Mouse (Mus musculus): ENCODE data around the gene Bahd1. TPM values are rescaled to one million over a fixed set of nuclear protein-coding genes. Genes with fewer than 3 reads are reported as not detected.

Gene Bahd1
- polyA plus RNA-seq, 1 experiment from 2014 or later = 5.4 TPM

DNA sequence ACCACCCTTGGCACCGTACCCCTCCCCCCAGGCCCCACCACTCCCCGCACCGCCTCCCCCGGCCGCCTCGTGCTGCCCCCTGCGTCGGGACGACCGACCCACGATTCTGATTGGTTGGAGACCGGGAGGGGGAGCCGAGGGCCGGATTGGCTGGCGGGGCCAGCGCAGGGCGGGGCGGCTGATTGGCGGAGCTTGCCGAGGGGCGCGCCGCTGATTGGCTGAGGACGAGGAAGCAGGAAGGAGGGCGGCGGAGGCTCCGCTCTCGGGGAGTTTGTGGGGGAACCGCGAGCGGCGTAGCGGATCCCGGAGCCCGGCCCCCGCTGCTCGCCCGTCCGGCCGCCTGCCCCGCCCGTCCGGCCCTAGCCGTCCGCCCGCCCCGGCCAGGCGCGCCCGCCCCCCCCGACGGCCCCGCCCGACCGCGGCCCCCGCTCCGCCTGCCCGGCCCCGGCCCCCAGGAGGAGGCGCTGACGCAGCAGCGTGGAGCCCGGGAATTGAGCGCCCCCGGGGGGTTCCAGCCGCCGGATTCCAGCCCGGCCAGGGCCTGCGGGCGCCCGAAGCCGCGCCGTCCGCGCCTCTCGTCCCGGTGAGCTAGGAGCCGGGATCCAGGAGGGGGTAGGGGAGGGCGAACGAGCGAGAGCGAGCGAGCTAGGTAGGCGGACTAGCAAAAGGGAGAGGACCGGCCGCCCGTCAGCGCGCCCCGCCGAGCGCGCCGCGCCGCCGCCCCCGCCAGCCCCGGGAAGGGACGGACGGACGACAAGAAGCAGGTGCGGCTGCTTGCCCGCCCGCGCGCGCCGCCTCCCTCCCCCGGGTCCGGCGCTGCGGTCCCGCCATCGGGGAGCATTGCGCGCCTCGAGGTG is 1.2 kb downstream of the Bahd1 start:
- Histone ChIP-seq H3K27ac (replicated peaks) (peak overlapping the region; percentile 93), H3K4me3 (peak overlapping the region; percentile 92), H3K9ac (peak overlapping the region; percentile 95), H3K4me2 (peak overlapping the region; percentile 97), H3K36me3 (no peaks in the 10 kb centered on the region), H3K4me1 (replicated peaks) (peaks cover 75% of the 10 kb centered on the region), H3K27me3 (peaks cover 42% of the 10 kb centered on the region), H3K9me3 (no peaks in the 10 kb centered on the region)
- peak; percentile 91 for ATAC-seq (ENCODE audit: low read depth)
- WGBS = under 1% methylated on average over 96 of the region's 120 CpGs

GRCm38 (mm10) chr2:118902051-118903025 is 2.2 kb downstream of the Bahd1 start:
- peak; percentile 13; the same call in 1 of the 2 replicates for ATAC-seq (ENCODE audit: low read depth)
- peak overlapping the region; percentile 95 for H3K9ac ChIP-seq
- H3K4me2 ChIP-seq = peak overlapping the region; percentile 97
- H3K27me3 ChIP-seq = peaks cover 32% of the 10 kb centered on the region
- H3K9me3 ChIP-seq = no peaks in the 10 kb centered on the region
- under 1% methylated on average over 64 of the region's 106 CpGs for WGBS
- H3K4me3 ChIP-seq = peak overlapping the region; percentile 92
- no peaks in the 10 kb centered on the region for H3K36me3 ChIP-seq
- peak overlapping the region; percentile 93 for H3K27ac ChIP-seq (replicated peaks)
- H3K4me1 ChIP-seq (replicated peaks) = peaks cover 66% of the 10 kb centered on the region

GRCm38 (mm10) chr2:118903333-118903741 is 3.2 kb downstream of the Bahd1 start:
- Histone ChIP-seq H3K4me3 (peak overlapping the region; percentile 92), H3K4me1 (replicated peaks) (peaks cover 57% of the 10 kb centered on the region), H3K9me3 (no peaks in the 10 kb centered on the region), H3K4me2 (peak overlapping the region; percentile 97), H3K36me3 (no peaks in the 10 kb centered on the region), H3K27me3 (peaks cover 22% of the 10 kb centered on the region), H3K27ac (replicated peaks) (no peak overlapping the region; the same call in 1 of the 2 replicates), H3K9ac (peak overlapping the region; percentile 95)
- no peak for ATAC-seq (ENCODE audit: low read depth)
- 12% methylated on average over 10 of the region's 10 CpGs for WGBS

DNA sequence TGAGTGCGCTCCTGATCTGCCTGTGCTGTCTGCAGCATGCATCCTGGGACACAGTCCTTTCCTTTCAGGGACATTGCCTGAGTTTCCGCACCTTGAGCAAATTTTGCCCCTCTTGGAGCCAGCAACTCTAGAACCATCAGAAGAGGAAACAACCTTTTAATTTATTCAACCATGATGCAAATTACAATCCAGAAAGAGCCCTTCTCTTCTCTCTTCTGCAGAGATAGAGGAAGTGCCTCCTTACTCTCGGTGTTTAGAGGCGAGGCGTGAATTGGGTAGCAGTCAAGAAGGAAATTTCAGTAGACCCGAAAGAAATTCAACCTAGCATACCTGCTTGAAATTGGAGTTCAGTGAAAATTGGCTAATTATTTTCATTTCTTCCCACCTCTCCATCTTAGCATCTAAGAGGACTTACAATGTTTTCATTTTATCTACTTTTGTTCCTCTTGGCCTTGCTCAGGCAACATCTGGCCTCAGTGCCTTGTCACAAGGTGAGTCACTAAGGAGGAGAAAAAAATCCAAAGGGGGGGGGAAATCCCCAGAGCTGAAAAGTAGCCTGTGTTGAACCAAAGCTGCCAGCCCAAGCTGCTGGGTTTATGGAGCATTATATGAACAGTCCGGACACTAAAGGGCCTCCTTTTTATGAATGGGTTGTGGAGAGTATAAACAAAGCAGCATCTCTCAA is 5.4 kb downstream of the Bahd1 start:
- Histone ChIP-seq H3K4me3 (no peak overlapping the region), H3K9me3 (no peaks in the 10 kb centered on the region), H3K27me3 (peaks cover 1% of the 10 kb centered on the region; the same call in 1 of the 2 replicates), H3K4me2 (no peak overlapping the region), H3K9ac (no peak overlapping the region), H3K4me1 (replicated peaks) (peaks cover 60% of the 10 kb centered on the region), H3K36me3 (no peaks in the 10 kb centered on the region), H3K27ac (replicated peaks) (no peak overlapping the region)
- no peak for ATAC-seq (ENCODE audit: low read depth)
- whole genome bisulfite sequencing = 80% methylated on average over 7 of the region's 7 CpGs

- Histone ChIP-seq H3K4me1 (replicated peaks) (peaks cover 57% of the 10 kb centered on the region), H3K27ac (replicated peaks) (no peak overlapping the region), H3K9me3 (no peaks in the 10 kb centered on the region), H3K36me3 (no peaks in the 10 kb centered on the region), H3K4me2 (no peak overlapping the region), H3K9ac (no peak overlapping the region), H3K4me3 (no peak overlapping the region), H3K27me3 (no peaks in the 10 kb centered on the region)
- 78% methylated on average over 5 of the region's 5 CpGs for WGBS
- no peak for ATAC-seq (ENCODE audit: low read depth)
Observed at GRCm38 (mm10) chr2:118906118-118906492, 5.9 kb downstream of the Bahd1 start.

GRCm38 (mm10) chr2:118907781-118908180 is 7.6 kb downstream of the Bahd1 start:
- ATAC-seq (ENCODE audit: low read depth) = no peak
- 92% methylated on average over 3 of the region's 3 CpGs for WGBS
- Histone ChIP-seq H3K4me2 (no peak overlapping the region), H3K27me3 (no peaks in the 10 kb centered on the region), H3K27ac (replicated peaks) (no peak overlapping the region), H3K9me3 (no peaks in the 10 kb centered on the region), H3K9ac (no peak overlapping the region), H3K4me1 (replicated peaks) (peaks cover 65% of the 10 kb centered on the region), H3K36me3 (no peaks in the 10 kb centered on the region), H3K4me3 (no peak overlapping the region)

DNA sequence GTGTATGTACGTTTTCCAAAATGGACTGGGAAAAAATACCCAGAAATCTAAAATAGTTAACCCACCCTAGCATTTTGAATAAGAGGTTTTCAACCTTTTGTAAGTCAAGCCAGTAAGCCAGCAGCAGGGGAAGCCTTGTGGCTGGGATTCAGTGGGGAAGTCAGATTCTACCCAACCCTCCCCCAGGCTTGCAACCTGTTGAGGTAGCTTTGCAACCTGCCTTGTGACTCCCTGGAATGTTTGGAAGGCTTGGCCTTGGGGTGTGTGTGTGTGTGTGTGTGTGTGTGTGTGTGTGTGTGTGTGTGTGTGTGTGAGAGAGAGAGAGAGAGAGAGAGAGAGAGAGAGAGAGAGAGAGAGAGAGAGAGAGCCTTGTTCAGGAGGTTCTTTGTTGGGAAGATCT is 9.0 kb downstream of the Bahd1 start:
- Histone ChIP-seq H3K27me3 (no peaks in the 10 kb centered on the region), H3K9me3 (no peaks in the 10 kb centered on the region), H3K4me2 (no peak overlapping the region), H3K36me3 (no peaks in the 10 kb centered on the region), H3K9ac (no peak overlapping the region), H3K27ac (replicated peaks) (no peak overlapping the region), H3K4me3 (no peak overlapping the region), H3K4me1 (replicated peaks) (peaks cover 65% of the 10 kb centered on the region)
- no peak for ATAC-seq (ENCODE audit: low read depth)
- 66% methylated on average over 1 of the region's 1 CpGs for WGBS

DNA sequence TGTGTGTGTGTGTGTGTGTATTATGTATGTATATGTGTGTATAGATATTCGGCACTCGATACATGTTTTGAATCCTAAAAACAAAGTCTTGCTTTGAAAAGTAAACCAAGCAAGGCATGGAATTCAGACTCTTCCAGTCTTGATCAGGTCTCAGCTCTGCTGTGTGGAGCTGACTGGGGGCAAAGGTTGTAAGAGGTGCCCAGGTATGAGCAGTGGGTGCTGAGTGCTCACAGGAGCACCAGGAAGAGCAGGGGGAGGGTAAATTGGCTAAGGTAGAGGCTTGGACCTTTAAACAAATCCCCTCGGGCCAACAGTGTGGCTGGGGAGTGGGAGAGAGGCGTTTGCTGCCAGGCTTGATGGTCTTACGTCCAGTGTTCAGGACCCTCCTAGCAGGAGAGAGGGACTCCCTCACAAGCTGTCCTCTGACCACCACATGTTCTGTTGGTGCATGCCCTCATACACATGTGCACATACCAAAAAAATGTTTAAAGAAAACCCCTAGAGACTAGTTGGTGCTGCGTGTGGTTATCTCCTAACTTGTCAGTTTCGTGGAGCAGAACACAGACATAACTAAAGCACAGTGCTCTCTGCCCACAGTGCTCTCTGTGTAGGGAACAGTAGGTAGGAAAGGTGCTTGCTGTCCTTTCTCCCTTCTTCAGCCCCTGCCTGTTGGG is 10.6 kb downstream of the Bahd1 start:
- no peak overlapping the region for H3K9ac ChIP-seq
- H3K4me3 ChIP-seq = no peak overlapping the region
- H3K4me1 ChIP-seq (replicated peaks) = peaks cover 59% of the 10 kb centered on the region
- no peaks in the 10 kb centered on the region for H3K9me3 ChIP-seq
- no peak for ATAC-seq (ENCODE audit: low read depth)
- 82% methylated on average over 7 of the region's 7 CpGs for WGBS
- no peaks in the 10 kb centered on the region for H3K27me3 ChIP-seq
- no peak overlapping the region for H3K4me2 ChIP-seq
- H3K36me3 ChIP-seq = no peaks in the 10 kb centered on the region
- no peak overlapping the region for H3K27ac ChIP-seq (replicated peaks)

DNA sequence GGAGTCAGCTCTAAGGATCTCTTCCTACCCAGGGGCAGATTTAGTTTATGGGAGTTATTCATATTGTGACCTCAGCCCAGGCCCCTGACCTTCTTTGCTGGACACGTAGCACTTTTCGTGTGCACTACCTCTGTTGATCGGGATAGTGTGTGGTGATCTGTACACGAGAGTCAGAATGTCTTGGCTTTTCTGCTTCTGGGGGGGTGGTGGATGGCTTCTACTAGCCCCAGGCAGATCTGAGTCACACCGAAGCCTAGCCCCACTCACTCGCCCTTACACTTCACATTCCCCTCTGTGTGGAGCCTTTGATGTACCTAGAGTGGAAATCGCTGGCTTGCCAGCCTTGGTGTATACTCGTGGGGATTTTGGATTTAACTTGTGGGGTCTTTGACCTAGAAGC is 12.5 kb downstream of the Bahd1 start:
- Histone ChIP-seq H3K4me3 (no peak overlapping the region), H3K27me3 (no peaks in the 10 kb centered on the region), H3K9ac (no peak overlapping the region), H3K4me2 (no peak overlapping the region), H3K9me3 (no peaks in the 10 kb centered on the region), H3K36me3 (peaks cover 15% of the 10 kb centered on the region; the same call in 1 of the 2 replicates), H3K4me1 (replicated peaks) (peaks cover 54% of the 10 kb centered on the region), H3K27ac (replicated peaks) (no peak overlapping the region)
- ATAC-seq (ENCODE audit: low read depth) = no peak
- WGBS = 81% methylated on average over 8 of the region's 8 CpGs

- H3K4me1 ChIP-seq (replicated peaks) = peaks cover 49% of the 10 kb centered on the region
- 57% methylated on average over 11 of the region's 11 CpGs for WGBS
- peaks cover 20% of the 10 kb centered on the region; the same call in 1 of the 2 replicates for H3K36me3 ChIP-seq
- H3K4me2 ChIP-seq = no peak overlapping the region
- no peak for ATAC-seq (ENCODE audit: low read depth)
- no peaks in the 10 kb centered on the region for H3K9me3 ChIP-seq
- H3K9ac ChIP-seq = no peak overlapping the region; the same call in 1 of the 2 replicates
- no peaks in the 10 kb centered on the region for H3K27me3 ChIP-seq
- H3K4me3 ChIP-seq = no peak overlapping the region
- no peak overlapping the region for H3K27ac ChIP-seq (replicated peaks)
Observed at GRCm38 (mm10) chr2:118913551-118914276, 13.5 kb downstream of the Bahd1 start.

GRCm38 (mm10) chr2:118914685-118915084 is 14.5 kb downstream of the Bahd1 start:
- no peak overlapping the region for H3K27ac ChIP-seq (replicated peaks)
- no peak overlapping the region for H3K9ac ChIP-seq
- peaks cover 30% of the 10 kb centered on the region for H3K36me3 ChIP-seq
- H3K27me3 ChIP-seq = no peaks in the 10 kb centered on the region
- H3K4me2 ChIP-seq = no peak overlapping the region
- H3K4me1 ChIP-seq (replicated peaks) = peaks cover 42% of the 10 kb centered on the region
- 44% methylated on average over 8 of the region's 8 CpGs for WGBS
- H3K9me3 ChIP-seq = no peaks in the 10 kb centered on the region
- no peak for ATAC-seq (ENCODE audit: low read depth)
- H3K4me3 ChIP-seq = no peak overlapping the region

All from neural tube, embryonic 13.5 days (tissue).